Mouse (Mus musculus): Measurements from ENCODE around the gene Gm11595.

DNA sequence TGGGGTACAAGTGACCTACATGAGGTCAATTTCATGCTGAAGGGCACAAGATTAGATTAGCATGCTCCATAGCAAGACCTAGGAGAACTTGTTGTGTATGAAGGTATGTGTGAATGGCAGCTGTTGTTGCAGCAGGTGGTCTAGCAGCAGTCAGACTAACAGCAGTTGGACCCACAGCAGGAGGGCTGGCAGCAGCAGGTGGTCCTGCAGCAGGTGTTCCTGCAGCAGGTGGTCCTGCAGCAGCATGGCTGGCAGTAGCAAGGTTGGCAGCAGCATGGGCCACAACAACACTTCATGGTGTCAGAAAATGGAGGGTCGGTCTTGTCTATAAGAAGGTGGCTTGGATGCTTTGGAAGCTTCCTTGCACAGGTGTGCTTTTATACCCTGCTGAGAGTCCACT, 13.8 kb downstream of the Gm11595 start:
- TF ChIP-seq CTCF (IDR thresholded peaks at IDR 0.05; ENCODE audit: low read depth) (no peak), EP300 (optimal IDR thresholded peaks at IDR 0.05) (no peak)
